Mouse (Mus musculus) kidney, adult 2 months (tissue): ENCODE measurements around the gene Large2.

Source experiments
- CTCF ChIP-seq: fragments of 200-500 bp; conservative IDR thresholded peaks from 2 replicates; pipeline ENCODE4 v1.5.1; 2011; ENCODE audit warnings: low read depth, mild to moderate bottlenecking, control low read depth, low read length, moderate library complexity, mixed read lengths; ENCODE audit not compliant: insufficient read depth, insufficient read length
- POLR2A ChIP-seq: fragments of 200-500 bp; IDR thresholded peaks from one replicate; pipeline ENCODE4 v1.6.1; 2011; ENCODE audit warnings: low read depth, low read length, control low read depth

GRCm38 (mm10) chr2:92422388-92423135 is 47.9 kb upstream of the Large2 start:
- TF ChIP-seq CTCF: peak; percentile 54
- TF ChIP-seq POLR2A: no peak
